Mouse (Mus musculus) liver, adult 2 months (tissue): Measurements from ENCODE around the gene Cep170b. TPM values are rescaled to one million over a fixed set of nuclear protein-coding genes. Genes with fewer than 3 reads are reported as not detected.

Experiments
- DNase-seq: peaks from one replicate; pipeline ENCODE4 v3.0.0-alpha.2; 2011; ENCODE audit warnings: low read depth, low spot score; ENCODE audit errors: extremely low read depth
- H3K27ac ChIP-seq: fragments of 200-500 bp; replicated peaks from 2 replicates; pipeline ENCODE4 v1.5.1; 2012; ENCODE audit warnings: low read depth, mild to moderate bottlenecking, control low read depth, inconsistent platforms, low read length; ENCODE audit not compliant: insufficient read depth
- H3K27me3 ChIP-seq: fragments of 200-500 bp; 2 replicates; pipeline ENCODE4 v1.6.1; 2012; ENCODE audit warnings: mild to moderate bottlenecking, moderate library complexity, low read length, inconsistent platforms; ENCODE audit not compliant: control insufficient read depth, insufficient read depth
- H3K36me3 ChIP-seq: fragments of 200-500 bp; 2 replicates; pipeline ENCODE4 v1.6.1; 2012; ENCODE audit warnings: low read length, inconsistent platforms; ENCODE audit not compliant: control insufficient read depth, insufficient read depth
- H3K4me1 ChIP-seq: fragments of 200-500 bp; 2 replicates; pipeline ENCODE4 v1.6.1; 2011; ENCODE audit warnings: low read length; ENCODE audit not compliant: control insufficient read depth, insufficient read depth
- H3K4me3 ChIP-seq: fragments of 200-500 bp; 2 replicates; pipeline ENCODE4 v1.5.1; 2011; ENCODE audit warnings: low read depth, mild to moderate bottlenecking, control low read depth, low read length, moderate library complexity; ENCODE audit not compliant: insufficient read depth
- H3K79me2 ChIP-seq: fragments of 200-500 bp; 2 replicates; pipeline ENCODE4 v1.6.1; 2012; ENCODE audit warnings: inconsistent platforms, mild to moderate bottlenecking, low read length, moderate library complexity; ENCODE audit not compliant: control insufficient read depth, insufficient read depth
- H3K9ac ChIP-seq: fragments of 200-500 bp; 2 replicates; pipeline ENCODE4 v1.6.1; 2012; ENCODE audit warnings: low read depth, mild to moderate bottlenecking, control low read depth, inconsistent platforms, low read length
- CTCF ChIP-seq: fragments of 200-500 bp; IDR thresholded peaks from 2 replicates; pipeline ENCODE4 v1.5.1; 2011; ENCODE audit warnings: low read depth, low read length, control low read depth
- POLR2A ChIP-seq: fragments of 200-500 bp; IDR thresholded peaks from 2 replicates; pipeline ENCODE4 v1.6.1; 2011; ENCODE audit warnings: low read length, control low read depth; ENCODE audit not compliant: insufficient read depth; ENCODE audit errors: extremely low read depth
- WGBS: fragments of 180-500 bp; shearing (Covaris S2); methylation state at CpG from one replicate; pipeline ENCODE4 v1.1.7; 2018; 5-methylcytosine and 5-hydroxymethylcytosine counted together
- polyA plus RNA-seq: library from polyadenylated mRNA; depleted of rRNA; stranded (reverse); fragments of >200 nt; gene quantifications from 2 replicates; pipeline ENCODE4 v1.2.3, GENCODE M21; 2012
- total RNA-seq: library from RNA; depleted of rRNA; stranded (reverse); fragments of >200 nt; gene quantifications from 2 replicates; pipeline ENCODE4 v1.2.3, GENCODE M21; 2014

The Cep170b gene
- total and polyA plus RNA-seq, 2 experiments: 7.9 to 29.7 TPM

DNA sequence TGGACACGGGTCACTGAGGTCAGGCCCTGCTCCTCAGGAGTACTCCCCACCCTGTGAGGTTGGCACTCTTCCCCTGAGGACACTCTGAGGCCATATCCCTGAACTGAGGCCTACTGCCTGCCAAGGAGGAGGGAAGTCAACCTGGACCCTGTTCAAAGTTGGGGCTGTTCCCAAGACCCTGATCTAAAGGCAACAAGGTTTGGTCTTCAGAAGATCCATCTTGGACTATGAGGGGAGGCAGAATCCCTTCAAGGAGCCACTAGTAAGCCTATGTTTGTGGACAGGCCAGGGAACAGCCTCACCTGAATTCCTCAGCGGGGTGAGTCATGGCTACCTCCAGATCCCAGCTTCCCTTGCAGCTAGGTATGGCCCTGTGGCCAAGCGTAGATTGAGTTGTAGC lies 39.2 kb downstream of the Cep170b start:
- Histone ChIP-seq H3K4me3 (no peak overlapping the region), H3K36me3 (no peaks in the 10 kb centered on the region), H3K4me1 (no peaks in the 10 kb centered on the region; the same call in 1 of the 2 replicates), H3K9ac (no peak overlapping the region), H3K27me3 (no peaks in the 10 kb centered on the region), H3K27ac (no peak overlapping the region), H3K79me2 (no peaks in the 10 kb centered on the region)
- 90% methylated on average over 3 of the region's 3 CpGs for WGBS
- TF ChIP-seq POLR2A: no peak
- no peak for TF ChIP-seq CTCF
- no peak for DNase-seq

DNA sequence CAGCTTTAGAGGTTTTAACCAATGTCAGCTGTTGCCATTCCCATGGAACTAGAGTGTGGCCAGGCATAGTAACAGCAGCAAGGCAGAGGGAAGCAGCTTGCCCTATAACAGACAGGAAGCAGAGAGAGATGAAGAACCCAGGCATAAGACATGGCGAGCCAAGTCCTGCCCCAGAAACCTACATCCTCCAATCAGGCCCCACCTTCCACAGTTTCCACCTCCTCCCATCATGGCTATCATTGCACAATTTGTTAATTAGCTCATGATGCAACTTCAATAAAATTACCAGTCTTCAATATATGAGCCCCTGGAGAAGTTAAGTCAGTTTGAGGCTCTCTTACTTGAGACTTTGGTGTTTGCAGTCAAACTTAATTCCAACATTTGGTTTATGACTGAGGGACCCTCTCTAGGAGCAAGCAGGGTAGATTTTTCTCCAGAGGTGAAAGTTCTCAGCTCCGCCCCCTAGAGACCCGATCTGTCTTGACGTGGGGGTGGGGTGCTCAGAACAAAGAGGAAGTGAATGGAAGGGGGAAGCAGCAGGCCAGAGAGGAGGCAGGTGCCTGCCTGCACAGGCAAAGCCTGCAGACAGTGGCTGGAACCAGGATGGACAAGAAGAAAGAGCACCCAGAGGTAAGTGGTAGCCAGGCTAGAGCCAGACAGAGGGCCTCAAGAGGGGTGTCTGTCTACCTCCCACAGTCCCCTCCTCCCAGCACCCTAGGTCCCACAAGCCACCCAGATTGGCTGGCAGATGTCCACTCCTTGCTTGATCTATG lies 40.1 kb downstream of the Cep170b start, which contains the start of gene Pld4:
TSS of gene Pld4 (plus strand) at position 502 of the 773 bp plus-strand sequence.
- Histone ChIP-seq H3K27ac (peak within 1 kb of the TSS; percentile 45; the same call in 1 of the 2 replicates), H3K36me3 (no peaks in the 10 kb centered on the region), H3K9ac (no peak within 1 kb of the TSS; the same call in 1 of the 2 replicates), H3K79me2 (no peaks in the 10 kb centered on the region), H3K27me3 (no peaks in the 10 kb centered on the region), H3K4me1 (no peaks in the 10 kb centered on the region), H3K4me3 (peak within 1 kb of the TSS; percentile 26)
- no peak for DNase-seq
- 46% methylated on average over 4 of the region's 4 CpGs for WGBS
- TF ChIP-seq CTCF (no peak), POLR2A (0 out of 2 replicates have a peak, but pooled peaks have one; percentile 6)

DNA sequence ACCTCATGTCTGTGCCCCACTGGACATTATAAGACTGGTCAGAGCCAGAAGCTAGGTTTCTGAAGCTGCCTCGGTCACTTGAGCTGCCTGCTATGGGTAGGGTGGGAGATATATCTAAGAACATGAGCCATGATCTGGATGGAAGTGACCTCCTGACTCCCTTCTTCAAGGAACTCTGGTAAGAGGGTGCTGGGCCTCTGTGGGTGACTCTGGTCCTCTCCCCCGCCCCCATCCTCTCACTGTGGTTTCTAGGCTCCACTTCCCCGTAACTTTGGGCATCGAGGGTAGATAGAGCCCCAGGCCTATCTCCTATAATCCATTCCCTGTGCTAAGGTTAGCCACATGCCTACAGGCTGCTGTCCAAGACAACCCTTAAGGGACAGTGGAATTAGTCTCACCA lies 41.2 kb downstream of the Cep170b start:
- no peaks in the 10 kb centered on the region for H3K36me3 ChIP-seq
- peak overlapping the region; percentile 45 for H3K27ac ChIP-seq
- WGBS: 86% methylated on average over 4 of the region's 4 CpGs
- no peaks in the 10 kb centered on the region for H3K27me3 ChIP-seq
- no peaks in the 10 kb centered on the region for H3K4me1 ChIP-seq
- no peak for TF ChIP-seq CTCF
- no peak for TF ChIP-seq POLR2A
- H3K4me3 ChIP-seq: 0 out of 2 replicates have a peak overlapping the region, but pooled peaks have one; percentile 47
- H3K79me2 ChIP-seq: no peaks in the 10 kb centered on the region
- no peak overlapping the region for H3K9ac ChIP-seq
- no peak for DNase-seq

- no peaks in the 10 kb centered on the region for H3K79me2 ChIP-seq
- peak overlapping the region; percentile 47 for H3K4me3 ChIP-seq
- no peaks in the 10 kb centered on the region for H3K27me3 ChIP-seq
- TF ChIP-seq POLR2A (no peak), CTCF (no peak)
- H3K4me1 ChIP-seq: no peaks in the 10 kb centered on the region
- H3K27ac ChIP-seq: peak overlapping the region; percentile 45
- 86% methylated on average over 3 of the region's 3 CpGs for WGBS
- H3K9ac ChIP-seq: 0 out of 2 replicates have a peak overlapping the region, but pooled peaks have one; percentile 26
- DNase-seq: peak; percentile 26
- H3K36me3 ChIP-seq: no peaks in the 10 kb centered on the region
Measured at GRCm38 (mm10) chr12:112762018-112762417, 41.8 kb downstream of the Cep170b start.

DNA sequence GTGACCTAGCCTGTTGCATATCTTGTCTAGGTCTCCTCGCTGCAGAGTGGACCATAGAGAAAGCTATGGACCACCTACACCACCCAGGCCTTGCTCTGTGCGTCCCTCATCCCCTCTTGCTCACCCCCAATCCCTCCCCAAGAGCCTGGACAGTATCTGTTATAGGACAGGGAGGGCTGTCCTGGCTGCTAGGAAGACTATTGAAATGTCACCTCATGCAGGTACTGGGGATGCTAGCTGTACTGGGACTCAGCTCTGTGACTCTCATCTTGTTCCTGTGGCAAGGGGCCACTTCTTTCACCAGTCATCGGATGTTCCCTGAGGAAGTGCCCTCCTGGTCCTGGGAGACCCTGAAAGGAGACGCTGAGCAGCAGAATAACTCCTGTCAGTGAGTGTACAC lies 42.9 kb downstream of the Cep170b start:
- H3K9ac ChIP-seq: no peak overlapping the region
- TF ChIP-seq POLR2A (no peak), CTCF (no peak)
- no peak overlapping the region for H3K27ac ChIP-seq
- H3K36me3 ChIP-seq: no peaks in the 10 kb centered on the region
- no peaks in the 10 kb centered on the region for H3K27me3 ChIP-seq
- H3K79me2 ChIP-seq: no peaks in the 10 kb centered on the region
- no peak for DNase-seq
- no peaks in the 10 kb centered on the region for H3K4me1 ChIP-seq
- 82% methylated on average over 4 of the region's 4 CpGs for WGBS
- no peak overlapping the region for H3K4me3 ChIP-seq

GRCm38 (mm10) chr12:112764141-112764540 lies 43.9 kb downstream of the Cep170b start:
- Histone ChIP-seq H3K36me3 (no peaks in the 10 kb centered on the region), H3K4me1 (no peaks in the 10 kb centered on the region), H3K4me3 (no peak overlapping the region), H3K9ac (no peak overlapping the region), H3K27me3 (no peaks in the 10 kb centered on the region), H3K27ac (no peak overlapping the region), H3K79me2 (no peaks in the 10 kb centered on the region)
- TF ChIP-seq POLR2A: no peak
- TF ChIP-seq CTCF: no peak
- 59% methylated on average over 5 of the region's 5 CpGs for WGBS
- no peak for DNase-seq
